In genomic region chr13:74639712-74640522, GRCm38 (mm10) we compare ENCODE assay signal across 8 mouse cellular contexts. TPM values are rescaled to one million over a fixed set of nuclear protein-coding genes. Genes with fewer than 3 reads are reported as not detected.
DNase-seq lines count a peak whose midpoint lies in the region; ATAC-seq and TF ChIP-seq lines count a peak whose summit lies in the region.

No protein-coding gene starts in this region.

- DNase-seq in ES-CJ7 (ENCODE audit: low read depth, low spot score), result peak; percentile 53
- peak; percentile 77 for DNase-seq in cerebellum, adult 11 months
- peak; percentile 73 for DNase-seq in forebrain, embryonic 14.5 days (ENCODE audit: low spot score)
- peak; percentile 89 to 91 for DNase-seq in heart, postnatal 10 days
- DNase-seq in large intestine, adult 2 months (ENCODE audit: low read depth, low spot score), result peak; percentile 57
- peak; percentile 89 for DNase-seq in stomach, postnatal 0 days (ENCODE audit: low spot score)

- intact Hi-C loops in heart, postnatal 10 days (cut with DNase I), result loop anchor here (1.0 to 5.0 kb wide), 3 partner anchors 132 to 214 kb away; partner anchors contain the start of gene Cast

- no peaks in the 10 kb centered on the region for H3K27me3 ChIP-seq in forebrain, embryonic 14.5 days (replicated peaks; ENCODE audit: control insufficient read depth, insufficient read depth, low read length)
- H3K27me3 ChIP-seq in liver, embryonic 16.5 days (ENCODE audit: control insufficient read depth, insufficient read depth, low read depth, low read length), result no peaks in the 10 kb centered on the region
- no peaks in the 10 kb centered on the region for H3K27me3 ChIP-seq in neural tube, embryonic 12.5 days (replicated peaks)
- H3K27me3 ChIP-seq in stomach, postnatal 0 days (ENCODE audit: control insufficient read depth, insufficient read depth, low read length), result no peaks in the 10 kb centered on the region

- WGBS in forebrain, embryonic 14.5 days, result under 1% methylated on average over 43 of the region's 49 CpGs
- 1% methylated on average over 48 of the region's 49 CpGs for whole genome bisulfite sequencing in large intestine, adult 2 months
- WGBS in liver, embryonic 16.5 days (ENCODE audit: insufficient replicate concordance), result 0% methylated on average over 46 of the region's 49 CpGs
- WGBS in neural tube, embryonic 12.5 days, result under 1% methylated on average over 46 of the region's 49 CpGs
- 1% methylated on average over 42 of the region's 49 CpGs for WGBS in stomach, postnatal 0 days

- no peaks in the 10 kb centered on the region for H3K36me3 ChIP-seq in forebrain, embryonic 14.5 days (ENCODE audit: control insufficient read depth, insufficient read depth, low read length)
- H3K36me3 ChIP-seq in liver, embryonic 16.5 days (ENCODE audit: control insufficient read depth, insufficient read depth), result no peaks in the 10 kb centered on the region
- no peaks in the 10 kb centered on the region for H3K36me3 ChIP-seq in neural tube, embryonic 12.5 days
- no peaks in the 10 kb centered on the region for H3K36me3 ChIP-seq in stomach, postnatal 0 days (ENCODE audit: control insufficient read depth, insufficient read depth, low read length)

- peak overlapping the region; percentile 87 for H3K9ac ChIP-seq in forebrain, embryonic 14.5 days (ENCODE audit: low read length)
- peak overlapping the region; percentile 95 for H3K9ac ChIP-seq in liver, embryonic 16.5 days (ENCODE audit: low read depth, low read length)
- peak overlapping the region; percentile 79 for H3K9ac ChIP-seq in neural tube, embryonic 12.5 days
- H3K9ac ChIP-seq in stomach, postnatal 0 days (ENCODE audit: low read length), result peak overlapping the region; percentile 97

- peak overlapping the region; percentile 74 for H3K27ac ChIP-seq in forebrain, embryonic 14.5 days (ENCODE audit: low read depth, low read length)
- H3K27ac ChIP-seq in liver, embryonic 16.5 days (ENCODE audit: low read length), result peak overlapping the region; percentile 89
- peak overlapping the region; percentile 11; the same call in 1 of the 2 replicates for H3K27ac ChIP-seq in neural tube, embryonic 12.5 days
- peak overlapping the region; percentile 99 for H3K27ac ChIP-seq in stomach, postnatal 0 days (replicated peaks)

- no peak for TF ChIP-seq EP300 in stomach, postnatal 0 days (optimal IDR thresholded peaks at IDR 0.05)

- no peak; the same call in 1 of the 2 replicates for TF ChIP-seq CTCF in stomach, postnatal 0 days (IDR thresholded peaks at IDR 0.05; ENCODE audit: low read depth)

- H3K4me2 ChIP-seq in forebrain, embryonic 14.5 days (ENCODE audit: low read length), result peak overlapping the region; percentile 85
- peak overlapping the region; percentile 88 for H3K4me2 ChIP-seq in liver, embryonic 16.5 days (ENCODE audit: low read depth, low read length)
- H3K4me2 ChIP-seq in neural tube, embryonic 12.5 days (replicated peaks), result peak overlapping the region; percentile 81
- peak overlapping the region; percentile 71 for H3K4me2 ChIP-seq in stomach, postnatal 0 days (replicated peaks; ENCODE audit: low read depth)

- H3K9me3 ChIP-seq in forebrain, embryonic 14.5 days (replicated peaks; ENCODE audit: control insufficient read depth, low read length), result no peaks in the 10 kb centered on the region
- H3K9me3 ChIP-seq in liver, embryonic 16.5 days (replicated peaks; ENCODE audit: control insufficient read depth, low read length), result no peaks in the 10 kb centered on the region
- no peaks in the 10 kb centered on the region for H3K9me3 ChIP-seq in neural tube, embryonic 12.5 days
- no peaks in the 10 kb centered on the region for H3K9me3 ChIP-seq in stomach, postnatal 0 days (ENCODE audit: control insufficient read depth, low read length)

- peak overlapping the region; percentile 74 for H3K4me3 ChIP-seq in forebrain, embryonic 14.5 days (ENCODE audit: low read depth, low read length)
- peak overlapping the region; percentile 97 for H3K4me3 ChIP-seq in liver, embryonic 16.5 days (ENCODE audit: low read depth, low read length)
- H3K4me3 ChIP-seq in neural tube, embryonic 12.5 days, result peak overlapping the region; percentile 83
- H3K4me3 ChIP-seq in stomach, postnatal 0 days (ENCODE audit: low read depth, low read length), result peak overlapping the region; percentile 96

- H3K4me1 ChIP-seq in forebrain, embryonic 14.5 days (ENCODE audit: control insufficient read depth, insufficient read depth, low read length), result 0 out of 2 replicates have a peak, but pooled peaks cover 3% of the 10 kb centered on the region
- no peaks in the 10 kb centered on the region; the same call in 1 of the 2 replicates for H3K4me1 ChIP-seq in liver, embryonic 16.5 days (ENCODE audit: control insufficient read depth, low read depth, low read length)
- H3K4me1 ChIP-seq in neural tube, embryonic 12.5 days, result peaks cover 7% of the 10 kb centered on the region; the same call in 1 of the 2 replicates
- H3K4me1 ChIP-seq in stomach, postnatal 0 days (replicated peaks; ENCODE audit: control insufficient read depth, insufficient read depth), result no peaks in the 10 kb centered on the region

- peak; percentile 85 for ATAC-seq in forebrain, embryonic 14.5 days
- peak; percentile 76 for ATAC-seq in liver, embryonic 16.5 days (ENCODE audit: low read depth)
- peak; percentile 89 for ATAC-seq in neural tube, embryonic 12.5 days (ENCODE audit: low FRiP score, low read depth)
- ATAC-seq in stomach, postnatal 0 days (ENCODE audit: low FRiP score, low TSS enrichment), result peak; percentile 96

RNA-seq across cellular contexts. Expression of gene Erap1, which starts 0.5 kb away (rescaled TPM):
- polyA plus RNA-seq in forebrain, embryonic 14.5 days (2014; fragmentation: Nextera tagmentation; extraction: Ambion mirVana), result 5.8 and 6.4 TPM in 2 replicates
- 10 to 100 TPM; 42.9 to 47.0 TPM for total RNA-seq in heart, postnatal 10 days (2021)
- polyA plus RNA-seq in large intestine, adult 2 months (2012; rRNA removed), result 33.0 and 59.0 TPM in 2 replicates
- polyA plus RNA-seq in liver, embryonic 16.5 days (2015; fragmentation: Nextera tagmentation; extraction: Ambion mirVana), result 14.9 and 16.9 TPM in 2 replicates
- polyA plus RNA-seq in neural tube, embryonic 12.5 days (2016; fragmentation: Nextera tagmentation; extraction: Ambion mirVana), result 3.7 and 4.0 TPM in 2 replicates
- 25.7 and 26.2 TPM in 2 replicates for polyA plus RNA-seq in stomach, postnatal 0 days (2015; fragmentation: Nextera tagmentation; extraction: Ambion mirVana)

Comparison
In these comparisons a context has a peak if more than half of its experiments do, and no peak if none do; other contexts are left out.
1. Peak in every context shown above with its lines: DNase-seq, ATAC-seq, H3K4me3 ChIP-seq and H3K27ac ChIP-seq.
2. H3K27ac ChIP-seq: peak in every context shown above with its lines; median percentile 99 in stomach, postnatal 0 days; 89 in liver, embryonic 16.5 days; 74 in forebrain, embryonic 14.5 days; 11 in neural tube, embryonic 12.5 days.